Mouse (Mus musculus) liver, postnatal 0 days (tissue): ENCODE measurements around the gene Tmem95. TPM values are rescaled to one million over a fixed set of nuclear protein-coding genes. Genes with fewer than 3 reads are reported as not detected.

Source experiments
- ATAC-seq: fragments of 200-750 bp; cut with Nextera tagmentation; 2 replicates; pipeline ENCODE4 v1.8.0; 2017; ENCODE audit warnings: mild to moderate bottlenecking, moderate library complexity
- DNase-seq: peaks from one replicate; pipeline ENCODE4 v3.0.0-alpha.2; 2016
- H3K27ac ChIP-seq: fragments of 300-500 bp; sonication (generic); 2 replicates; pipeline ENCODE4 v1.5.1; 2014; ENCODE audit warnings: antibody characterized with exemption, moderate library complexity, mild to moderate bottlenecking, low read depth
- H3K27me3 ChIP-seq: fragments of 300-500 bp; sonication (generic); 2 replicates; pipeline ENCODE4 v1.6.1; 2014; ENCODE audit warnings: low read length, control low read depth, mixed read lengths; ENCODE audit not compliant: insufficient read depth
- H3K36me3 ChIP-seq: fragments of 300-500 bp; sonication (generic); replicated peaks from 2 replicates; pipeline ENCODE4 v1.6.1; 2014; ENCODE audit warnings: mild to moderate bottlenecking, control low read depth, low read length, moderate library complexity, mixed read lengths; ENCODE audit not compliant: insufficient read depth
- H3K4me1 ChIP-seq: fragments of 300-500 bp; sonication (generic); 2 replicates; pipeline ENCODE4 v1.6.1; 2014; ENCODE audit warnings: antibody characterized with exemption, mild to moderate bottlenecking, control low read depth; ENCODE audit not compliant: insufficient read depth
- H3K4me2 ChIP-seq: fragments of 300-500 bp; sonication (generic); 2 replicates; pipeline ENCODE4 v1.6.1; 2014; ENCODE audit warnings: low read depth, mild to moderate bottlenecking, low read length, moderate library complexity, mixed read lengths
- H3K4me3 ChIP-seq: fragments of 300-500 bp; sonication (generic); 2 replicates; pipeline ENCODE4 v1.5.1; 2014; ENCODE audit warnings: low read depth, low read length
- H3K9ac ChIP-seq: fragments of 300-500 bp; sonication (generic); replicated peaks from 2 replicates; pipeline ENCODE4 v1.6.1; 2014; ENCODE audit warnings: mild to moderate bottlenecking, moderate library complexity
- H3K9me3 ChIP-seq: fragments of 300-500 bp; sonication (generic); 2 replicates; pipeline ENCODE4 v1.6.1; 2016; ENCODE audit warnings: mild to moderate bottlenecking, control low read depth, low read length, mixed read lengths
- CTCF ChIP-seq: sonication (generic); IDR thresholded peaks from 2 replicates; pipeline ENCODE4 v1.5.1; 2016; ENCODE audit warnings: antibody characterized with exemption, low read depth
- EP300 ChIP-seq: IDR thresholded peaks from 2 replicates; pipeline ENCODE4 v1.6.1; 2016; ENCODE audit warnings: antibody characterized with exemption, low read depth, mild to moderate bottlenecking
- WGBS: fragments of 180-500 bp; shearing (Covaris S2); extraction: QIAGEN DNeasy Blood & Tissue Kit; methylation state at CpG from one replicate; pipeline ENCODE4 v1.1.7; 2014; ENCODE audit not compliant: insufficient replicate concordance; 5-methylcytosine and 5-hydroxymethylcytosine counted together
- polyA plus RNA-seq: library from polyadenylated mRNA; unstranded; fragments of >200 nt; fragmentation: Nextera tagmentation; extraction: Ambion mirVana; gene quantifications from 2 replicates; pipeline ENCODE4 v1.2.1, GENCODE M21; 2015

The Tmem95 gene
- polyA plus RNA-seq, 1 experiment from 2014 or later: not detected

DNA sequence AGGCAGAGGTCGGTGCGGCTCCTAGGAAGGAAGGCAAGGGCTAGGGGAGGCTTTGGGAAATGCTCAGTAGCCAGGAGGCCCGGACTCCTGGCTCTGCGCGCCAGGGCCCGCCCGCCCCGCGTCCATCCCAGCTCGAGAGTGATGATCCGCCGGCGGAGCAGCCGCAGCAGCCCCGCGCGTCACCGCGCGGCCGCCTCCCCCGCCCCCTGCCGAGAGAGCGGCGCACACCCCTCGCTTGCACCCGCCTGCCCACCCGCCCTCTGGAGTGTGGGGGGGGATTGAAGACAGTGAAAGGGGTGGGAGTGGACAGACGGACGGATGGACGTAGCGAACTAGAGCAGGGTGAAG lies 40.2 kb downstream of the Tmem95 start, which contains the start of gene Nlgn2:
Nlgn2 (minus strand) TSS at position 181 of the 348 bp plus-strand sequence.
- H3K4me3 ChIP-seq: peak within 1 kb of the TSS; percentile 71
- DNase-seq (no peak), ATAC-seq (peak; percentile 27)
- peak within 1 kb of the TSS; percentile 93 for H3K27ac ChIP-seq
- H3K4me1 ChIP-seq: peaks cover 46% of the 10 kb centered on the region
- peak within 1 kb of the TSS; percentile 79 for H3K9ac ChIP-seq
- WGBS: 0% methylated on average over 12 of the region's 32 CpGs
- 0 out of 2 replicates have a peak, but pooled peaks cover 4% of the 10 kb centered on the region for H3K36me3 ChIP-seq
- no peaks in the 10 kb centered on the region for H3K9me3 ChIP-seq
- TF ChIP-seq EP300: no peak
- peak; percentile 22; the same call in 1 of the 2 replicates for TF ChIP-seq CTCF
- peak within 1 kb of the TSS; percentile 99 for H3K4me2 ChIP-seq
- H3K27me3 ChIP-seq: peaks cover 39% of the 10 kb centered on the region

- Histone ChIP-seq H3K4me1 (peaks cover 46% of the 10 kb centered on the region), H3K9ac (peak overlapping the region; percentile 66), H3K4me3 (peak overlapping the region; percentile 71), H3K9me3 (no peaks in the 10 kb centered on the region), H3K27me3 (peaks cover 39% of the 10 kb centered on the region), H3K36me3 (0 out of 2 replicates have a peak, but pooled peaks cover 4% of the 10 kb centered on the region), H3K27ac (0 out of 2 replicates have a peak overlapping the region, but pooled peaks have one; percentile 12), H3K4me2 (peak overlapping the region; percentile 99)
- ATAC-seq (no peak), DNase-seq (no peak)
- TF ChIP-seq CTCF (no peak), EP300 (no peak)
- 3% methylated on average over 38 of the region's 52 CpGs for WGBS
These were observed 40.9 kb downstream of the Tmem95 start for GRCm38 (mm10) chr11:69836703-69837576.

GRCm38 (mm10) chr11:69835966-69836335 lies 41.9 kb downstream of the Tmem95 start:
- Histone ChIP-seq H3K36me3 (0 out of 2 replicates have a peak, but pooled peaks cover 4% of the 10 kb centered on the region), H3K9ac (no peak overlapping the region), H3K9me3 (no peaks in the 10 kb centered on the region), H3K27me3 (peaks cover 39% of the 10 kb centered on the region), H3K4me3 (no peak overlapping the region), H3K27ac (no peak overlapping the region), H3K4me2 (no peak overlapping the region), H3K4me1 (peaks cover 46% of the 10 kb centered on the region)
- 36% methylated on average over 4 of the region's 4 CpGs for WGBS
- DNase-seq (no peak), ATAC-seq (no peak)
- no peak for TF ChIP-seq CTCF
- no peak for TF ChIP-seq EP300

GRCm38 (mm10) chr11:69835326-69835965 lies 42.4 kb downstream of the Tmem95 start:
- WGBS: 28% methylated on average over 9 of the region's 9 CpGs
- peaks cover 39% of the 10 kb centered on the region for H3K27me3 ChIP-seq
- no peak overlapping the region for H3K4me3 ChIP-seq
- H3K36me3 ChIP-seq: 0 out of 2 replicates have a peak, but pooled peaks cover 4% of the 10 kb centered on the region
- H3K4me2 ChIP-seq: no peak overlapping the region
- DNase-seq (no peak), ATAC-seq (no peak)
- no peak overlapping the region for H3K9ac ChIP-seq
- peaks cover 46% of the 10 kb centered on the region for H3K4me1 ChIP-seq
- TF ChIP-seq EP300: no peak
- no peak for TF ChIP-seq CTCF
- no peaks in the 10 kb centered on the region for H3K9me3 ChIP-seq
- no peak overlapping the region for H3K27ac ChIP-seq

- H3K4me1 ChIP-seq: peaks cover 35% of the 10 kb centered on the region
- H3K4me3 ChIP-seq: peak overlapping the region; percentile 40
- DNase-seq: peak; percentile 74
- H3K9me3 ChIP-seq: no peaks in the 10 kb centered on the region
- peaks cover 39% of the 10 kb centered on the region for H3K27me3 ChIP-seq
- peak overlapping the region; percentile 81 for H3K4me2 ChIP-seq
- WGBS: 6% methylated on average over 34 of the region's 48 CpGs
- H3K36me3 ChIP-seq: 0 out of 2 replicates have a peak, but pooled peaks cover 2% of the 10 kb centered on the region
- H3K27ac ChIP-seq: no peak overlapping the region
- no peak for TF ChIP-seq CTCF
- TF ChIP-seq EP300: no peak
- H3K9ac ChIP-seq: peak overlapping the region; percentile 62
- peak; percentile 12 for ATAC-seq
These were observed 43.7 kb downstream of the Tmem95 start for GRCm38 (mm10) chr11:69834001-69834549.

DNA sequence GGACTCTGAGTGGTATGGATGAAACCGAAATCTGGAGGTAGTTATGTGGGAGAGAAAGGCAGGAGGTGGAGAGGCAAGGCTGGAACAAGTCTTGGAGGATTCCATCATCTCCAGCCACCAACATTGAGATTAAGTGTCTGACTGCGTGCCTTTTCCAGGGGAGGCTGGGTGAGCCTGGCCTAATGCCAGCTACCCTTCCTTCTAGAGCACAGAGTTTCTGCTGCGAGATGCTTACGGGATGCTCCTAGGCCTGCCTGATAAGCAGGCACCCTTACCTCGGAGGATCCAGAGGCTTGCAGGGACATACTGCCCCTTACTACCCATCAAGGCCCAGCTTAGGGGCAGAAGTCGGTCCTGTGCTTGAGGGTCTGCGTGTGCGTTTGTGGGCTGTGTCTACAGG lies 44.3 kb downstream of the Tmem95 start:
- Histone ChIP-seq H3K9ac (peak overlapping the region; percentile 62), H3K4me1 (peaks cover 31% of the 10 kb centered on the region), H3K9me3 (no peaks in the 10 kb centered on the region), H3K4me2 (peak overlapping the region; percentile 81), H3K36me3 (0 out of 2 replicates have a peak, but pooled peaks cover 2% of the 10 kb centered on the region), H3K4me3 (peak overlapping the region; percentile 40), H3K27me3 (peaks cover 39% of the 10 kb centered on the region), H3K27ac (no peak overlapping the region)
- WGBS: 43% methylated on average over 8 of the region's 8 CpGs
- ATAC-seq (no peak), DNase-seq (no peak)
- TF ChIP-seq EP300 (no peak), CTCF (no peak)
